Mouse (Mus musculus): ENCODE data around the gene Cacng7.
A peak's percentile ranks its signal among the peaks of the same experiment; 100 is the strongest.

Cacng7 gene

DNA sequence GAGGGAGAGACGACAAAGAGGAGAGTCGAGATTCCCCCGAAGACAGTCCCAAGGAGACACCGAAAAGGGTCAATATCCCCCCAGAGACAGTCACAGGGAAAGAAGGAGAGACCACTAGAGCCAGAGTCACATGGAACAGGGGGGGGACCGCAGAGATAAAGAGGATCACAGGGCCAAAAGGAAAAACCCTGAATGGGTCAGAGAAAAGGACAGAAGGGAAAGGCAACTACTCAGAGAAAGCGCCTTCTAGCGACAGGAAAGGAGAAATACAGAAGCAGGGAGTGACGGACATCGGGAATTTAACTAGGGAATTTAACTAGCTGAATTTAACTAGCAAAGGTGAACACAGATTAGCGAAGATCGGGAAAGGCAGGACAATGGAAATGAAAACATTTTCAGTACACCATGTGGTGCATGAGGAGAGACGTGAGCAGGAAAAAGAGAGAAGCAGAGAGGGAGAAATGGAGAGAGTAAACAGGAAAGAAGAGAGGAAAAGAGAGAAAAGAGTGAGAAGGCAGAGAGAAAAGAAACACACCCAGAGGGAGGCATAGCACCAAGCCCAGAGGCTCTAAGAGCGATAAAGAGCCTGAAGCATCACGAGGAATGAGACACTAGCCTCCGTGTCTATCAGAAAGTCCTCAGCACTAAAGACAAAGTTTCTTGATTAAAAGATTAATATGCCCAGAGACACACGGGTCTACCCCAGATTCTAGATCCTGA, 30.0 kb upstream of the Cacng7 start:
- no peak for DNase-seq (ENCODE audit: low read depth, low spot score)

DNA sequence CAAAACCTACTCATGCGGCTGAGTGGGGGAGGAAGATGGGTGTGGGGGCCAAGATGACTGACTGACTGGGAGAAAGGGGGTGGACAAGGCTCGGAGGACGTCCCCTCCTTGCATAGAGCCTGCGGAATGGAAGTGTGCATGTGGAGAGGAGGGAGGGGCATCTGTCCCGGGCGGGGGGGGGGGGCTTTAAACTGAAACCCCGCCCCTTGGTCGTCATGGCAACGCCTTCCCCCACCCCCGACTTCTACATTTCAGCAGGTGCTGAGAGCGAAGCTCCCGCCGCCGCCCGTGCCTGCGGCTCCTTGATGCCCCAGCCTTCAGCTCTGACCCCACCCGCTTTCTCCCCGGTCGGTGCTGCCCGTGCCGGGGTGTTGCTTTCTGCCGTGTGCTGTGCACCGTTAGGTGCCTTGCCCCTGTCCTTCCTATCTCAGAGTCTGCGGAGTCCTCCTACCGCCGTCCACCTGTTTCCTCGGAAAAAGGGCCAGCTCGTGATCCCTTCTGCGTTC, 29.4 kb upstream of the Cacng7 start:
- no peak for DNase-seq (ENCODE audit: low read depth, low spot score)

DNA sequence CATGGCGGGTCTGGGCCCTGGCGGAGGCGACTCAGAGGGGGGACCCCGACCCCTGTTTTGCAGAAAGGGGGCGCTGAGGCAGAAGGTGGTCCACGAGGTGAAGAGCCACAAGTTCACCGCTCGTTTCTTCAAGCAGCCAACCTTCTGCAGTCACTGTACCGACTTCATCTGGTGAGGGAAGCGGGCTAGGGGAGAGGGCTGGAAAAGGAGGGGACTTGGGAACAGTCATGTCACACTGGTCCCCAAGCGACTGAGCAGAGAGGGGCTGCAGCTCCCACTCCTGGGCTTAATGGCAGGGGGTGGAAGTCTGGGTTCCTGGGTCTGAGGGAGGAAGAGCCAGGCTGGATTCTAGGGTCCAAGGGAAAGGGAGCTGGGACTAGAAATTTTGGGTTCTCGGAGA, 29.0 kb upstream of the Cacng7 start:
- no peak for DNase-seq (ENCODE audit: low read depth, low spot score)

DNA sequence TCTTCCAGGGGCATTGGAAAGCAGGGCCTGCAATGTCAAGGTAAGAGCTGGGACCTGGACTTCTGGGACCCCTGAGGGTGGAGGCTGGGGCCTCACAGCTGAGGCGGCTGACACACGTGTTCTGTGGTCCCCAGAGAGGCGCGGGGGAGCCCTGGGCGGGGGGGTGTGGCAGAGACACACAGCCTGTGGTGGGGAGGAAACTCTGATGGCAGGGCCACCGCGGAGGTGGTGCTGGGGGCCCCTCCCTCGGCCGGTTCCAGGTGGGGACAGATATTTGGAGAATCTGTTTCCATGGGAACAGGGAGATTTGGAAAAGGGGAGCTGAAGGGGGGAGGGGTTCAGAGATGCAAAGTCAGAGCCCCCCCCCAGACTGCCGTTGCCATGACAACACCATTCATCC, 28.5 kb upstream of the Cacng7 start:
- no peak for DNase-seq (ENCODE audit: low read depth, low spot score)

DNA sequence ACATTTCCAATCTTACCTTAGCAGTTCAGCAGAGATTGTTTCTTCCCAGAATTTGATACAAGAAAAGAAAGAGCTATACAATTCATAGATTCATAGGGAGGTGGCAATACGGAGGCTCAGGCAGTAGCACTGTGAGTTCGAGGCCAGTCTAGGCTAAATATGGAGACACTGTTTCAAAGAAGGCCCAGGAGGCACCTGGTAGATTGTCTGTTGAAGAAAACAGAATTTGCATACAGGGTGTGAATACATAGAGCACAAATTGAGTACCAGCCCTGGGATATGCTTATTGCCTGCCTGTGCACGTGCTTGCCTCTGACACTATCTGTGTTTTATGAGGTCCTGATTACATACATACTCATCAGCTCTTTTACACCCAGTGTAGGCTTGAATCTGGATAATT, 26.4 kb upstream of the Cacng7 start:
- DNase-seq (ENCODE audit: low read depth, low spot score), result no peak

DNA sequence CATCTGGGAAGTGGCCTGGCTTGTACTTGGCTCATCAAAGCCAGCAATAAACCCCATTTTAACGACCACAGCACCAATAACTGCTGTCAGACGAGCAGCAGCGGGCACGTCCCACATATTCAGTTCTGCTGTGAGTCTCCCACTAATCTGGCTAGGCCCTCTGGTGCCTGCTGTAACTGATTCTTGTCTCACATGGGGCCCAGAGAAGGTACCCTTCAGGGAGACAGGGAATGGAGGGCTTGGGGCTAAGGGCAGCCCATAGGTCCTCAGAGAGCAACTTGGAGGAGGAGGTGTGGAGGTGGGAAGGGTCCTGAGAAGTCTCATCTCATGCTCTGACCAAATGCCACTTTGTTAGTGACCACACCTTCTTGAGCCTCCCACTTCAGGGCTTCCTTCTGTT, 24.1 kb upstream of the Cacng7 start:
- DNase-seq (ENCODE audit: low read depth, low spot score), result no peak

DNA sequence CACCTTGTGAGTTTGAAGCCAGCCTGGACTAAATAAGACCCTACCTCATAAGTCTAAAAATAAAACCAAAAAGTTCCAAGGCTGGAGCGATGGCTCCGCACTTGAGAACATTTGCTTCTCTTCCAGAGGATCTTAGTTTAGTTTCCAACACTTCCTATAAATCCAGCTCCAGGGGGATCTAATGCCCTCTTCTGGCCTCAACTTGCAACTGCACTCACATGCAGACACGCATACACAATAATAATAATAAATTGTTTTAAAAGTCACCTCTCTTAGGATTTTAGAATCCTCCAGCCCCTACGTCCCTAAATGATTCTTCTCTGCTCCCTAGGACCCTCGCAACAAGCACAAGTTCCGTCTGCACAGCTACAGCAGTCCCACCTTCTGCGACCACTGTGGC, 22.5 kb upstream of the Cacng7 start:
- DNase-seq (ENCODE audit: low read depth, low spot score), result no peak

DNA sequence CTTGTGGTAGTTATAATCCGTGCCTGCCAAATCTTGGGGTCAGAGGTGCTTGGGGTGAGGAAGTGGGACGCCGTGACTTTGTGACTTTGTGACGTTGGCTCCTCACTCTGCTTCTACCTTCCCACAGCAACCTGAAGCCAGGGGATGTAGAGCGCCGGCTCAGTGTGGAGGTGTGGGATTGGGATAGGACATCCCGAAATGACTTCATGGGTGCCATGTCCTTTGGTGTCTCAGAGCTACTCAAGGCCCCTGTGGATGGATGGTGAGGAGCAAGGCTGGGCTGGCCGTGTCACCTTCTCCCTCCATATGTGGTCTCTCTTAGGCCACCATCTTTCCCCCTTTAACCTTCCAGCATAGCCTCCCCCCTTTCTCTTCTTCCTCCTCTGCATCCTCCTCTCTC, 19.2 kb upstream of the Cacng7 start:
- no peak for DNase-seq (ENCODE audit: low read depth, low spot score)

DNA sequence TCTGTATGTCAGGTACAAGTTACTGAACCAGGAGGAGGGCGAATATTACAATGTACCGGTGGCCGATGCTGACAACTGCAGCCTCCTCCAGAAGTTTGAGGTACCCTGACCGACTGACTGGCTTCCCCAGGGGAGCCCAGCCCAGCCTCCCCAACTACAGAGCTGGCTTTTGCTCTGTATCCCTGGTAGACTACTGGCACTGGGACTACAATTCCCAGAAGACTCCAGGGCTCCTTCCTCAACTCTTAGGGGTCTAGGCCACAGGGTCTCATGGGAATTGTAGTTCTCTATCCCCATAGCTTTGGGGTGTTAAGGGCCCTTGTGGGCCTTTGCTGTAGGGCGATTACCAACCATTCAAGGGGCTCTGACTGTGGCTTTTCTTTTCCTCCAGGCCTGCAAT, 18.6 kb upstream of the Cacng7 start:
- DNase-seq (ENCODE audit: low read depth, low spot score), result no peak

DNA sequence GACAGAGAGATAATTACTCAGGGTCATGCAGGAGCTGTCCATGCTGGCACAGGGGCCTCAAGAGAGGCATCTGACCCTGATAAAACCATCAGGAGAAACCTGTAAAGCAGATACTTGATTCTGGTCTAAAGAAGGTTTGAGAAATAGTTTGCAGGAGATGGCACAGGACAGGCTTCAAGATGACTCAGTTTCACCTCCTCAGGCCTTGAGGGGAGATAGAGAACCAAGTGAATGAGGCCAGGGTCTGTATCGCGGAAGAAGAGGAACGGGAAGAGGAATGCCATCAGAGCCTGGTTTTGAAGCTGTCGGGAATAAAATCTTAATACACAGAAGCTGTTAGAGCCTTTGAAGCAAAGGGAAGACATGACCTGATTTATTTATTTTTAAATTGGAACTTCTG, 15.1 kb upstream of the Cacng7 start:
- no peak for DNase-seq (ENCODE audit: low read depth, low spot score)

DNA sequence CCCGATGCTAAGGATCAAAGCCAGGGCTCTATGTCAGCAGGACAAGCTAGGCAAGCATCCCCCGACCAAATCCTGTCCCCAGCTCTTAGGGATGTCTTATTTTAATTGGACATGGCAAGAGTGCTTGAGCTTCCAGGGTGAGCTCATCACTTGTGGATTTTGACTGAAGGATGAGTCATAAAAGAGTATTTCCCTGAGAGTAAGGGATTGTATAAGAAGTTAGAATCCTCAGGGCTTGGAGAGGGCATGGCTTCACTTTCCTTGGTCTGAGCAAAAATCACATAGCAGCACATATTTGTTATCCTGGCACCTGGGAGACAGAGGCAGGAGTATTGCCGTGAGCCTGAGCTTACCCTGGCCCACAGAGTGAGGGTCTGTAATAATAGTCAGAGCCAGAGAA, 11.9 kb upstream of the Cacng7 start:
- DNase-seq (ENCODE audit: low read depth, low spot score), result no peak

DNA sequence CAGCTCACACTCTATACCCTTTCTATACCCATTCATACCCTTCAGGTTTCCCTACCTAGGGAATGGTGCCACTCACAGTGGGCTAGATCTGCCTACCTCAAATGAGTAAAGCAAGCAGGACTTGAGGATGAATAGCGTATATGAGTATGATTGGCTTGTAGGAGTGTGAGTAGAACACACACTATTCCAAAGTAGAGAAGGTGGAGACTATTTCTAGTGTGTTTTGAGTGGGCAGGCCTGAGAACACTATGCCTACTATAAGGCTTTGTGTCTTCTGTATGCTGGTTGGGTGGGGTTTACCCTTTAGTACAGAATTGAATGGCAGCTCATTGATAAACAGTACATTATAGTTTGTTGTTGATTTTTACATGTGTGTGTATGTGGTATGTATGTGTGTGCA, 8.9 kb upstream of the Cacng7 start:
- DNase-seq (ENCODE audit: low read depth, low spot score), result no peak

DNA sequence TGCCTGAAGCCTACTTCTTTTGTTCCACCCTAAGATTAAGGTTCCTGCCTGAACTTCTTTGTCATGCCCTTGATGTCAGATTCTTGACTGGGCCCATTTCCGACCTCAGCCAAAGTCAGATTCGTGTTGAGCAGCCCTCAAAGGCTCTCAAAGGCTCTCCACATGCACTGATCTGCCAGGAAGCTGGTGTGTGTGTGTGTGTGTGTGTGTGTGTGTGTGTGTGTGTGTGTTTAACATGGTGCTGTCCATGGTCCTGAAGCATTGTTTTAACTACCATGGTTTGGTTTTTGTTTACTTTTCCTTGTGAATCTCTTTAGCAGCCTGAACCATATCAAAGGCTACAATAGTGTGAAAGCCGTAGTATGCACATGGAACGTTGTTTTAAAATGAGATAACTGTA, 4.8 kb upstream of the Cacng7 start:
- DNase-seq (ENCODE audit: low read depth, low spot score), result no peak

DNA sequence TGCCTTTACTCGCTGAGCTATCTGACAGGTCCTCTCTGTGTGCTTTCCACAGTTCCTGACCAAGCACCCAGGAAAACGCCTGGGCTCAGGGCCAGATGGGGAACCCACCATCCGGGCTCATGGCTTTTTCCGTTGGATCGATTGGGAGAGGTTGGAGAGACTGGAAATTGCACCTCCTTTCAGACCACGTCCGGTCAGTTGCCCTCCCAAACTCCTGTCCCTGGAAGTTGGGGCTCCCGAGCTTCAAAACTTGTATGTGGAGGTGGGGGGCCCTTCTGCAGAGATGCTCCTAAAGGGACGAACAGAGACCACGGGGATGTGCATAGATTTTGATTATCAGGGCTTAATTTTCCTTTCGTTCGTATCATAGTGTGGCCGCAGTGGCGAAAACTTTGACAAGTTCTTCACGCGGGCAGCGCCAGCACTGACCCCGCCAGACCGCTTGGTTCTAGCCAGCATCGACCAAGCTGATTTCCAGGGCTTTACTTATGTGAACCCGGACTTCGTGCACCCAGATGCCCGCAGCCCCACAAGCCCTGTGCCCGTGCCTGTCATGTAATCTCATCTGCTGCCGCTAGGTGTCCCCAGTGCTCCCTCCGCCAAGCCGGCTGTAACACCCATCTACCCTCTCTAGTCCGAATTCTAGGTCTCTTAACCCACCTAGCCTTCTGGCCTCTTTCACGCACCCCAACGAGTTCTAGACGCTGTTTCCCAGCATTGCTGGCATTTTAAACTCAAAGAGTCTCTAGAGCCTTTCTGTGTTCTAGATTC, 2.8 kb upstream of the Cacng7 start:
- peak; percentile 58 for DNase-seq (ENCODE audit: low read depth, low spot score)

DNA sequence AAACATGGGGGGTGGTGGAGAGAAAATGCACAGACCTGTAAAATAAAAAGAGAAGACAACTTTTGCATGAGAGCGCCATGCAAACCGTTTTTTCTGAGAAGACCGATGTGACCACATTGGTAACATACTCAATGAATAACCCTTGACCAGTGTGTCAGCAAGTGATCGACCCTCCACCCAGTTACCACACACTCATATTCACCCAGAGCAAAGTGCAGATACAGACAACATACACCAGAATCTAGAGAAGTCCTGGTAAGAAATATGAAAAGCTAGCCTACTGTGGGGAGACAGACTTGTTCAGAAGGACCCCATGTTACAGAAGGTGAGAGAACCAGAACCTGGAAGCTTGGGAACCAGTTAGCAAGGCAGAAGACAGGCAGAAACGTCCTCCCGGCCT, 1.6 kb upstream of the Cacng7 start:
- DNase-seq (ENCODE audit: low read depth, low spot score), result no peak

DNA sequence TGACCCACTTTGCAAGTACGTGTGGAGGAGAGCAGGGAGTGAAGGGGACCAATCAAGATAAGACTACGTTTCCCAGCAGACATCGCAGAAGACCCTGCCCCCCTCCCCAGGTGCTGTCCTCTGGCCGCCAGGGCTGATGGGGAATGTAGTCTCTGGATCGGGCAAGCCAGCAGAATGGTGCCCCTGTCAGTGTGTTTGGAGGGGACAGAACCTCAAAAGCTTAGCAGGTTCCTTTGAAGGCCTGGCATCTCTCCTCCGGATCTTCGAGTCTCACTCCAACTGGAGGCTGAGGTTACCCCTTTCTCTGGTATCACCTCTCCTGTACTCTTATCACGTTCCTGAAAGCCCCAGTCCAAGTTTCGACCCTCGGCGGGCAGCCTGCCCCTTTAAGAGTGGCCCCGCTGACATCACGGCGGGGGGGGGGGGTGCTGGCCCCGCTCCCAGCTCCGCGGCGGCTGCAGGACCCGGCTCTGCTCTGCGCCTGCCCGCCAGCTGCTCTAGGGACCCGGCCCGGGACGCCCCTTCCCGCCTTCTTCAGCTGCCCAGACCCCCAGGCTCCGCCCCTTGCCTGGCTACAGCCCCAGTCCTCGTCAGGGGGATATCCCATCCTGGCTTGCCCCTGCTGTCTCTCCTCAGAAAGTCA, 1.1 kb upstream of the Cacng7 start:
- DNase-seq (ENCODE audit: low read depth, low spot score), result peak; percentile 73

DNA sequence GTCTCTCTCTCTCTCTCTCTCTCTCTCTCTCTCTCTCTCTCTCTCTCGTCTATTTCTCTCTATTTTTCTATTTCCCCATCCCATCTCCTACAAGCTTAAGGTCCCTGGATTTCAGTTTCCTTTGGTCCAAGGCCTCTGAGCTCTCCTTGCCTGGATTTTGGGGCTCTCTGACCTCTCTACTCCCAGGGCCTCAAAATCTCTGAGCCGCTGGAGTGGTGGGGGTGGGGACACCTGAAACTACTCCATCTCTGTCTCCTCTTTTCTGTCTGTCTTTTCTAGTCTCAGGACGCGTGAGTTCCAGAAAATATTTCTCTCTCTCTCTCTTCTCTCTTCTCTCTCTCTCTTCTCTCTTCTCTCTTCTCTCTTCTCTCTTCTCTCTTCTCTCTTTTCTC, 535 bp upstream of the Cacng7 start:
- DNase-seq (ENCODE audit: low read depth, low spot score), result no peak

DNA sequence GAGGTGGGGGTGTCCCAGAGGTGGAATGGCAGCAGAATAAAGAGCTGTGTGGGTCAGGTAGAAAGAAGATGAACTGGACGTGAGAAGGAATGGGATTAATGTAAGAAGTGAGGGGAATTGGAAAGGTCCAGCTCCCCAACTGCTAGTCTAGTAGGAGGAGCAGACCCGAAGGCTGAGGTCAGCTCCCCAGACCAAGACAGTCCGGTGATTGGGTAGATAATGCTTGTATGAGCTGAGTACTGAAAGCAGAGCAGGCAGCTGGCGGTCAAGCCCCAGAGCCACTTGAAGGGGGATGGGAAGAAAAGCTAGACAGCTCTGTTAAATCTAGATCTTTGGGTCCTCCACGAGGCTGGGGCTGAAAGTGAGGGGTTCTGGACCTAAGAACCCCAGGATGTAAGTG, 787 bp downstream of the Cacng7 start:
- DNase-seq (ENCODE audit: low read depth, low spot score), result no peak

DNA sequence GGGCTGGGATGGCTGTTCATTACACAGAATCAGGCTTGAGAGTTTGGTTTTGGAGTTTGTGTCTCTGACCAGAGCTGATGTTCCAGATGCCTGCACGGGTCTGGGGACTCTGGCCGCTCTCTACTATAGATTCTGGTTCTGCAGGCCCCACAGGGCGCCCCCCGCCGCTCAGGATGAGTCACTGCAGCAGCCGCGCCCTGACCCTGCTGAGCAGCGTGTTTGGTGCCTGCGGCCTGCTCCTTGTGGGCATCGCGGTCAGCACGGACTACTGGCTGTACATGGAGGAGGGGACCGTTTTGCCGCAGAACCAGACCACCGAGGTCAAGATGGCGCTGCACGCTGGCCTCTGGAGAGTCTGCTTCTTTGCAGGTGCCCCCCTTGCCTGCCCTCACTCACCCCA, 3.7 kb downstream of the Cacng7 start:
- DNase-seq (ENCODE audit: low read depth, low spot score), result no peak

DNA sequence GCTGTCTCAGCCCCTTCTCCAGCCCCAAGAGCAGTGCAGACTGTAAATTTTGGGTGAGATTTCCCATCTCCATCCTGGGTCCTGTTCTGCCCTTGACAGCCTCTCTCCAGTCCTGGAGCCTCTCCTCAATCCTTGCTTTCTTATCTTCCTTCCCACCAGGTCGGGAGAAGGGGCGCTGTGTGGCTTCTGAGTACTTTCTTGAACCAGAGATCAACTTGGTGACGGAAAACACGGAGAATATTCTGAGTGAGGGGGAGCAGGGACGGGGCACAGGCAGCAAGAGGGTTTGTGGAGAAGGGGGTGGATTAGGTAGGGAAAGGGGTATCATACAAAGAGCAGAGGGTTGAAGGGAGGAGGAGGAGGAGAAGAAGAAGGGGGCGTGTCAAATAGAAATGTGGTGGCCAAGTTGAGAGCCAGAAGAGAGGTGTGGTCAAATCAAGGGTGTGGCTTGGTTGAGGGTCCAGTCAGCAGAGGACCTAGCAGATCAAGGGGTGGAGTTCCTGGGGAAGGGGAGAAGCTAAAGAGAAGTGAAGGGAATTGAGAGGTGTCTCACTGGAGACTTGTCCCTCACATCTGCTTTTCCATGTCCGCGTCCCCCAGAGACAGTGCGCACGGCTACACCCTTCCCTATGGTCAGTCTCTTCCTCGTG, 5.7 kb downstream of the Cacng7 start:
- no peak for DNase-seq (ENCODE audit: low read depth, low spot score)

DNA sequence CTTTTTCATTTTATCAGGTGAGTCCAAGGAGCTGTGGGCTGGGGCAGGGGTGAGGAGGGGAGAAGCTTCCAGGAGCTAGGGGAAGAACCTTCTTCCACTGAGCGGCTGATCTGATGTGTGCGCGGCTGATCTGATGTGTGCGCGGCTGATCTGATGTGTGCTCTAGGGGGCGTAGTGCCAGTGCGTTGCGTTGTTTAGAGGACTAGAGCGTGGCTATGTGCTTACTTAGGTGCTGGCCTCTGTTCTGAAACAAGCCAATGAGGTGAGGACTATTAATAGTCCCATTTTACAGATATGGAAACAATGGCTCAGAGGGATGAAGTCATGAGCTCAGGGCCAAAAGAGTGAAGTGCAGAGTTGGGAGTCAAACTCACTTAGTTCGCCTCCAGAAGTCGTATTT, 6.3 kb downstream of the Cacng7 start:
- no peak for DNase-seq (ENCODE audit: low read depth, low spot score)

DNA sequence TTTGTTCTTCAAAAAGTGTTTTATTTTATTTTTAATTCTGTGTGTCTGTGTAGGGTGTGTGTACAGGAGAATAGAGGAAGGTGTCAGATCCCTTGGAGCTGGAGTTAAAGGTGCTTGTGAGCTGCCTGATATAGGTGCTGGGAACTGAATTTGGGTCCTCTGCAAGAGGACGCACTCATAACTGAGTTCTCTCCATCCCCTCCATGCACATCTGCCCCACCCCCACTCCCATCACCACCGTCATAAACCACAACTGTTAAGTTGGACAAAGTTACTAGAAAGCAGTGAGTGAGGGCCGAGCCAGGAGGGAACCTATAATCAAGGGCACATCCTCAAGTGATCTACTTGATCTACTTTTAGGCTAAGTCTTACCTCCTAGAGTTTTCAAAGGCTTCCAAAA, 11.1 kb downstream of the Cacng7 start:
- no peak for DNase-seq (ENCODE audit: low read depth, low spot score)

Measured in retina, adult 2 months (tissue).